Comparison of ENCODE assay signal across 15 mouse cellular contexts in genomic region chr3:41172306-41173215, GRCm38 (mm10).
DNase-seq lines count a peak whose midpoint lies in the region; ATAC-seq and TF ChIP-seq lines count a peak whose summit lies in the region.
"Had no signal": no experiment of that assay in that cellular context is flagged by ENCODE, and none has a peak within 500 bp of the region (broad histone marks: within the 10 kb centered on the region; RNA-seq: fewer than 3 reads in every experiment).

No protein-coding gene starts in this region.

- TF ChIP-seq CTCF in lung, embryonic 14.5 days (IDR thresholded peaks at IDR 0.05; ENCODE audit: low read depth) = no peak

- peak overlapping the region; percentile 16; the same call in 1 of the 2 replicates for H3K4me2 ChIP-seq in heart, embryonic 11.5 days
- H3K4me2 ChIP-seq in lung, embryonic 14.5 days = no peak overlapping the region
- peak overlapping the region; percentile 41 for H3K4me2 ChIP-seq in heart, embryonic 16.5 days (ENCODE audit: low read depth, low read length)
- no peak overlapping the region for H3K4me2 ChIP-seq in liver, embryonic 15.5 days
- H3K4me2 ChIP-seq: midbrain, embryonic 13.5 days had no signal

- WGBS in heart, embryonic 11.5 days (ENCODE audit: insufficient replicate concordance) = 61% methylated on average over 11 of the region's 11 CpGs
- 43% methylated on average over 11 of the region's 11 CpGs for WGBS in lung, embryonic 14.5 days
- 32% methylated on average over 11 of the region's 11 CpGs for WGBS in heart, embryonic 16.5 days
- 71% methylated on average over 11 of the region's 11 CpGs for WGBS in liver, embryonic 15.5 days (ENCODE audit: insufficient replicate concordance)

- H3K4me3 ChIP-seq in heart, embryonic 11.5 days (ENCODE audit: low read depth, low read length) = no peak overlapping the region
- no peak overlapping the region for H3K4me3 ChIP-seq in lung, embryonic 14.5 days (ENCODE audit: low read depth, low read length)
- peak overlapping the region; percentile 14 for H3K4me3 ChIP-seq in heart, embryonic 16.5 days (ENCODE audit: low read length)
- H3K4me3 ChIP-seq in liver, embryonic 15.5 days (replicated peaks) = no peak overlapping the region
- H3K4me3 ChIP-seq: erythroblast, embryonic 14.5 days; midbrain, embryonic 13.5 days had no signal

- no peaks in the 10 kb centered on the region for H3K36me3 ChIP-seq in heart, embryonic 11.5 days (ENCODE audit: control insufficient read depth, insufficient read depth, low read length)
- H3K36me3 ChIP-seq in lung, embryonic 14.5 days (ENCODE audit: insufficient read depth) = no peaks in the 10 kb centered on the region
- no peaks in the 10 kb centered on the region for H3K36me3 ChIP-seq in heart, embryonic 16.5 days (ENCODE audit: control insufficient read depth, insufficient read depth)
- H3K36me3 ChIP-seq in liver, embryonic 15.5 days (replicated peaks) = no peaks in the 10 kb centered on the region
- H3K36me3 ChIP-seq: midbrain, embryonic 13.5 days had no signal

- no peak for DNase-seq in heart, postnatal 25 days (ENCODE audit: low spot score)
- DNase-seq in lung, embryonic 14.5 days = no peak
- DNase-seq in lung, postnatal 4 days = no peak
- DNase-seq in spleen, postnatal 14 days (ENCODE audit: low spot score in 2 of 2) = no peak
- DNase-seq in frontal cortex, postnatal 10 days (ENCODE audit: low spot score in 2 of 2) = no peak
- DNase-seq: adrenal gland, postnatal 10 days; cerebellum, adult 9-10 months; kidney, adult 8-10 months; spleen, adult 18-20 months had no signal

- no peak for ATAC-seq in heart, embryonic 11.5 days (replicated peaks; ENCODE audit: insufficient number of reproducible peaks, low FRiP score, low TSS enrichment)
- ATAC-seq in lung, embryonic 14.5 days (ENCODE audit: insufficient read depth) = peak; percentile 41; the same call in 1 of the 2 replicates
- ATAC-seq in heart, embryonic 16.5 days (replicated peaks; ENCODE audit: extremely low read depth, insufficient read depth, low FRiP score) = peak; percentile 37
- ATAC-seq in liver, embryonic 15.5 days (ENCODE audit: insufficient read depth) = no peak
- ATAC-seq: hindbrain, embryonic 16.5 days had no signal

- H3K27ac ChIP-seq in heart, embryonic 11.5 days (ENCODE audit: low read depth, low read length) = peak overlapping the region; percentile 79
- H3K27ac ChIP-seq in lung, embryonic 14.5 days (ENCODE audit: low read depth) = no peak overlapping the region
- peak overlapping the region; percentile 92 for H3K27ac ChIP-seq in heart, embryonic 16.5 days (ENCODE audit: low read length)
- peak overlapping the region; percentile 98; the same call in 1 of the 2 replicates for H3K27ac ChIP-seq in liver, embryonic 15.5 days (replicated peaks)
- H3K27ac ChIP-seq: midbrain, embryonic 13.5 days had no signal

- H3K4me1 ChIP-seq in heart, embryonic 11.5 days (ENCODE audit: control insufficient read depth, insufficient read depth, low read length) = peaks cover 5% of the 10 kb centered on the region; the same call in 1 of the 2 replicates
- 0 out of 2 replicates have a peak, but pooled peaks cover 3% of the 10 kb centered on the region for H3K4me1 ChIP-seq in lung, embryonic 14.5 days (ENCODE audit: insufficient read depth)
- peaks cover 30% of the 10 kb centered on the region for H3K4me1 ChIP-seq in heart, embryonic 16.5 days (ENCODE audit: control insufficient read depth, insufficient read depth, low read length)
- peaks cover 59% of the 10 kb centered on the region for H3K4me1 ChIP-seq in liver, embryonic 15.5 days (replicated peaks)
- H3K4me1 ChIP-seq: midbrain, embryonic 13.5 days had no signal

- no peak overlapping the region for H3K9ac ChIP-seq in heart, embryonic 11.5 days (ENCODE audit: low read depth, low read length)
- no peak overlapping the region for H3K9ac ChIP-seq in lung, embryonic 14.5 days
- H3K9ac ChIP-seq in heart, embryonic 16.5 days (ENCODE audit: low read length) = peak overlapping the region; percentile 23; the same call in 1 of the 2 replicates
- H3K9ac ChIP-seq in liver, embryonic 15.5 days = no peak overlapping the region
- H3K9ac ChIP-seq: midbrain, embryonic 13.5 days had no signal

- no peaks in the 10 kb centered on the region for H3K9me3 ChIP-seq in heart, embryonic 11.5 days (replicated peaks; ENCODE audit: control insufficient read depth, low read length)
- no peaks in the 10 kb centered on the region for H3K9me3 ChIP-seq in lung, embryonic 14.5 days (ENCODE audit: low read depth, low read length)
- peaks cover 2% of the 10 kb centered on the region; the same call in 1 of the 2 replicates for H3K9me3 ChIP-seq in heart, embryonic 16.5 days (replicated peaks; ENCODE audit: control insufficient read depth, low read length)
- no peaks in the 10 kb centered on the region for H3K9me3 ChIP-seq in liver, embryonic 15.5 days (replicated peaks)

- intact Hi-C loops in heart, postnatal 25 days (cut with DNase I) = no loop called here

- H3K27me3 ChIP-seq in heart, embryonic 11.5 days (ENCODE audit: control insufficient read depth, insufficient read depth, low read length) = no peaks in the 10 kb centered on the region
- no peaks in the 10 kb centered on the region for H3K27me3 ChIP-seq in lung, embryonic 14.5 days (ENCODE audit: insufficient read depth, low read length)
- no peaks in the 10 kb centered on the region for H3K27me3 ChIP-seq in heart, embryonic 16.5 days (ENCODE audit: control insufficient read depth, insufficient read depth, low read length)
- H3K27me3 ChIP-seq in liver, embryonic 15.5 days = no peaks in the 10 kb centered on the region
- H3K27me3 ChIP-seq: midbrain, embryonic 13.5 days had no signal

Comparison
In these comparisons a context has a peak if more than half of its experiments do, and no peak if none do; other contexts are left out.
1. ATAC-seq: peak in lung, embryonic 14.5 days (single experiment) and heart, embryonic 16.5 days (single experiment); none in heart, embryonic 11.5 days (single experiment) and liver, embryonic 15.5 days (single experiment).
2. H3K4me2 ChIP-seq: peak in heart, embryonic 11.5 days (single experiment) and heart, embryonic 16.5 days (single experiment); none in lung, embryonic 14.5 days (single experiment) and liver, embryonic 15.5 days (single experiment).